Mouse (Mus musculus): ENCODE results near the gene Anxa6. TPM values are rescaled to one million over a fixed set of nuclear protein-coding genes. Genes with fewer than 3 reads are reported as not detected.

Anxa6 gene
- polyA plus RNA-seq (2017; shearing (Covaris generic)): 622 TPM

GRCm38 (mm10) chr11:55033040-55033660, at the start of gene Anxa6:
Gene Anxa6 (minus strand): TSS chr11:55033445.

GRCm38 (mm10) chr11:55077331-55078231, 44.3 kb upstream of the Anxa6 start, which contains the start of gene Ccdc69:
Gene Ccdc69 (minus strand): TSS chr11:55078131.

GRCm38 (mm10) chr11:54962810-54963209, 70.4 kb downstream of the Anxa6 start, which contains the start of gene Tnip1:
Gene Tnip1 (minus strand): TSS chr11:54962917.

Other genes with a start within 250 kb of the Anxa6 start
- 294 TPM for gene Cdc42se2, start 245.8 kb downstream of the Anxa6 start, polyA plus RNA-seq (2017; shearing (Covaris generic))
- gene Lyrm7, start 172.5 kb downstream of the Anxa6 start, polyA plus RNA-seq (2017; shearing (Covaris generic)): 1.8 TPM
- 208 TPM for gene Hint1, start 167.1 kb downstream of the Anxa6 start, polyA plus RNA-seq (2017; shearing (Covaris generic))
- 1.1 TPM for gene Gpx3, start 131.0 kb downstream of the Anxa6 start, polyA plus RNA-seq (2017; shearing (Covaris generic))
- 258 TPM for gene Tnip1, start 70.5 kb downstream of the Anxa6 start, polyA plus RNA-seq (2017; shearing (Covaris generic))
- gene Ccdc69, start 44.7 kb upstream of the Anxa6 start, polyA plus RNA-seq (2017; shearing (Covaris generic)): 16.1 TPM
- gene Gm2a, start 64.7 kb upstream of the Anxa6 start, polyA plus RNA-seq (2017; shearing (Covaris generic)): 31.7 TPM
- 0.78 TPM for gene Slc36a3, start 118.3 kb upstream of the Anxa6 start, polyA plus RNA-seq (2017; shearing (Covaris generic))
- 0.77 TPM for gene Slc36a2, start 151.6 kb upstream of the Anxa6 start, polyA plus RNA-seq (2017; shearing (Covaris generic))
- 2.0 TPM for gene Slc36a1, start 170.9 kb upstream of the Anxa6 start, polyA plus RNA-seq (2017; shearing (Covaris generic))